Mouse (Mus musculus) right cerebral cortex, postnatal 10 days (tissue): Measurements from ENCODE around the gene Lexm.

ENCODE experiments used
- DNase-seq, 2 experiments: peaks; one replicate each; pipeline ENCODE4 v3.0.0; 2021; ENCODE audit warnings: low spot score in 2 of 2

Lexm gene

DNA sequence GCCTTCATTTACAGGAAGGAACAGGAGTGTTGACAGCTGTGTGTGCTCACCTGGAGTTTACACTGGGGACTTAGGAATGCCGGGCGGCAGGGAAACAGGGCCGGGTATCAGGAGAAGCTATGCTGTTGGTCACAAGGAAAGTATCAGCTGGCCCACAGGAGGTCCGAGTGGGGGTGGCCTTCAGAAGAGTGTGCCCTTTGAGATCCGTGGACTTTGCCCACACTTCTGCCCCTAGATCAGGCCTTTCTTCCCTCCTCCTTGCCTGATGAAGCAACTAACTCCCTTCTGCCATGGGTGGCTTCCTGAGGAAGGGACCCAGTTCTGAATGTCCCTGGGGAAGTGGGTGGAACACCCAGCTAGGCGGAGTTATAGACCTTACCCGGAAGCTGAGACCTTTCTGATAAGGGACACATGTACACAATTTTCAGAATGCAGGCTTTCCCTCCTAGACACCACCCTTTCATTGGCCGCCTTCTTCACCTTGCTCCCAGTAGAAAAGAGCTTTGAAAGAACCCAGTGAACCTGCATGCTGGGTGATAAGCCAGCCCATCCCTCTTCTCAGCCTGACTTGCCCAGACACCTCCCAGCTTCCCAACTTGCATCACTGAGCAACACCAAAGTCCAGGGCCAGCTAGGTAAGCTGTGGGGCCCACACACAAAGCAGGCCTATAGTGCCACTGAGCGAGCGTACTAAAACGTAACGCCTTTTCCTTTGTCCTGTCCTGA is 34.5 kb downstream of the Lexm start:
- DNase-seq, result no peak

DNA sequence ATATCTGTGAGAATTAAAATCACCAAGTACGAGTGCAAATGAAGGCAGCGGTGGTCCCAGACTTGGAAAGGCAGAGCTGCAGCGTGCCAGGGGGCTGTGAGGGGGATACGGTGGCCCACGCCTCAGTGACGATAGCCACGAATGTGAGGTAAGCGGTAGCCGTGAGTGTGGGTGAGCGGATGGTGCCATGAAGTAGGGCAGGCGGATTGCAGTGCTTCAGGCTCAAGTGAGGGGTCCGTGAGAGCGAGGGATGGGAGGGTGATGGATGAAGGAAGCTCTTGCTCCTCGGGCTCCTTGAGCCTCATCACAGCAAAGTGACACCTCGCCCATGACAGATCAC is 35.2 kb downstream of the Lexm start:
- peak in 1 of 2 experiments; percentile 40 for DNase-seq

DNA sequence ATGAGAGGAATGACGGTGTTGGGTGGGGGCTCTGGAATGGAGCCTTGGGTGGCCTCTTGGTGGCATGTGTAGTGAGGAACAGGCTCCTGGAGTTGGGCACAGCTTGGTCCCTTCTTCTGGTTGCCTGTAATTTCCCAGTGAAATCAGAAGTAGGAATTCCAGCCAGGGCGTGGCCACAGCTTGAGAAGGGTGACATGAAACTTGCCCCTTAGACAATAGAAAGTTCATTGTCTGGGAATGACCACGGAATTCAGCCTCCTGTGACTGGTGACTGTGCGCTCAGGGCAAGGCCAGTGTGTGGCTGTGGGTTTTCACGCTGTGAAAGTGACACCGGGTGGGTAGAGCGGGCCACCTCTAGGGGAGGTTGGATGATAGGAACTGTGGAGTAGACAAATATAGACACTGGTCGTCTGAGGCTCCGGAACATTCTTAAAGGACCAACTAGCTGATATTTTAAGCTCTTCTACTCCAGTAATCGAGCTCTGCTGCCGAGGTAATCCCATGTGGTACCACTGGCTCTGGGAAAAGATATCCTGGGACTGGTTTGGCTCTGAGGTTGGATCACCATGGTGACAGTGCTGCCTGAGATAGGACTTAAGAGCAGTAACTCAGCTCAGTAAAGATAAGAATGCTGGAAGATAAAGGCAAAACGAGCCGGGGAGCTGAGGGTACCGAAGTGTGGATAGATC is 35.7 kb downstream of the Lexm start:
- peak; percentile 71 to 87 for DNase-seq

DNA sequence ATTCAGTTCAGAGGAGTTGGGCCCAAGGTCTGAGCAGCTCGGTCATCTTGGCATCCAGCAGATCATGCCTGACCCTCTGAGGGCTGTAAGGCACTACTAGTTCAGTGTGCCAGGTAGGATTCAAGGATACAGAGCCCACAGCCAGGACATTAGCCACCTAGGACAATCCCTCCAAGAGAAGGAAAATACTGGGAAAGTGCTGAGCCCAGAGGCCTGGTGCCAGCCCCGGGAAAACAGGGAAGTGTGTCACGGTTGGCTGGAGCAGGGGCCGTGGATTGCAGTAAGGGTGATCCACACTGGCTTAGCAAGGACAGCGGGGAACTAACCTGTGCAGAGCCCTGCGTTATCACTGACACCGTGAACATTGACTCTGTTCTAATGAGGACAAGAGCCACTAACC is 39.5 kb downstream of the Lexm start:
- no peak for DNase-seq

DNA sequence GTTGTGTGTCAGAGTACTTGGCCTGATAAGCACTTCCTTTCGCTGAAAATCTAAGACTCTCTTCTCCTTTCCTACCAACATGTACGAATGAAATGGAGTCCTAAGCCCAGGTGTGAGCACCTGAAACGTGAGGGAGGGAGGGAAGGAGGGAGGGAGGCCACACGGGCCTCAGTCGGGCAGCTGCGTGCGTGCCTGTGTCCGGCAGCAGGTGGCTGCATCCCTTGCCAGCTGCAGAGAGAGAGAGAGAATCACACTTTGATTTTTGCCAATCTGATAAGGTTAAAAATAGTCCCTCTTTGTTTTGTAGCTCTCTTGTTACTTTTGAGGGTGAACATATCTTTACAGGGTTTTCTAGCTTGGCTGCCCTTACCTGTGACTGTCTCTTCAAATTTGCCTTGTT is 42.0 kb downstream of the Lexm start:
- DNase-seq, result no peak

DNA sequence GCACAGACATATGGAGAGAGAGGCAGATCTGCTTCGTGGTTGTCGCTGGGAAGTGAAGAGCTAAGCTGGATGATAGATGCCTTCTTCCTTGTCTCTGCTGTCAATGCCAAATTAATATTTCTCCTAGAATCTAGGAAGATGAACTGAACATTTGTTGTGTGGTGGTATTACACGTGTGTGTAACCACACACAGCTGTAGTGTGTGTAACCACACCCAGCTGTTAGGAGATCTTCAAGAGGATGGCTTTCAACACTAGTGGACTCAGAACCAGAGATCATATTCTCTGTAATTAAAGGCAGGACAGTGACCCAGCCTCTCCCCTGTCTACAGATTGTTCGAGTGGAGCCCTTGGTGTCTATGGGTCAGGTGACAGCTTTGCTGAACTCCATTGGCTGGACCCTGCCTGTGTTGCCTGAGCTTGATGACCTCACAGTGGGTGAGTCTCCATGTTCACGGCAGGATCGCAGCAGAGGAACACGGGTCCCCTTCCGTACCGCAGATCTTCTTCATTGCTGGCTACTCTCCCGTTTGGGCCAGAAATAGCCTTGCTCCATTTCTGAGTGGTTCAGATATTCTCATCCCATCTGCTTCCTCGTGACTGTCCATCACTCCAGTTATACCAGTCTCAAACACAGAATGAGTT is 45.8 kb downstream of the Lexm start:
- DNase-seq, result peak in 1 of 2 experiments; percentile 37

DNA sequence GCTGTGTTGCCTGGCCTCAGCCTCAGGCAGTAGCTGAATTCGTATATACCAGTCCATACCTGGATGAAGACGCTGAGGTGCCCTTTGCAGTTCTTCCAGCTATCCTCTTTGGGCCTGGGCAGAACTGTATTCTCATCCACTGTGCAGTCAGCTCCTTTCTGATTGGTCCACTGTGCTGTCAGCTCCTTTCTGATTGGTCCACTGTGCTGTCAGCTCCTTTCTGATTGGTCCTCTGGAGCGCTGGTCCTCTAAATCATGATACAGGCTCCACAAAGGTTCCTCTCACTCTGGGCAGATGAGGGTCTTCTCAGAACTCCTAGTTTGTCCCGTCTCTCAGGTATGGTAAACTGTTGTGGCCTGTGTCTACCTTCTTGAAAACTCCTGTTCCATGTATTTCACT is 47.4 kb downstream of the Lexm start:
- no peak for DNase-seq

DNA sequence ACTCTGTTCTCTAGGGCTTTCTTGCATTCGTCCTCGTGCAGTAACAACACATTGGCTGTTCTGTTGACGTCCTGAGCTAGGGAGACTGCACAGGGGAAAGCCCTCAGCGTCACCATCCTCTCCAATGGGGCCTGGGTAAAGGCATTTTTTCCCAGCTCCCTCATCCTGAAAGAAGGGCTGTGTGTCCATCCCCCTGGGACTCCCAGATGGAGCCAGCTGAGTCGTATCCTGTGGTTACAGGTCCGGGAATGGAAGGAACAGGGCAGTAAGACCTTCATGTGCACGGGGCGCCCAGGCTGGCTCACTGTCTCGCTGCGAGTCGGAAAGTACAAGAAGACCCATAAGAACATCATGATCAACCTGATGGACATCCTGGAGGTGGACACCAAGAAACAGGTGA is 52.9 kb downstream of the Lexm start:
- peak in 1 of 2 experiments; percentile 28 for DNase-seq

DNA sequence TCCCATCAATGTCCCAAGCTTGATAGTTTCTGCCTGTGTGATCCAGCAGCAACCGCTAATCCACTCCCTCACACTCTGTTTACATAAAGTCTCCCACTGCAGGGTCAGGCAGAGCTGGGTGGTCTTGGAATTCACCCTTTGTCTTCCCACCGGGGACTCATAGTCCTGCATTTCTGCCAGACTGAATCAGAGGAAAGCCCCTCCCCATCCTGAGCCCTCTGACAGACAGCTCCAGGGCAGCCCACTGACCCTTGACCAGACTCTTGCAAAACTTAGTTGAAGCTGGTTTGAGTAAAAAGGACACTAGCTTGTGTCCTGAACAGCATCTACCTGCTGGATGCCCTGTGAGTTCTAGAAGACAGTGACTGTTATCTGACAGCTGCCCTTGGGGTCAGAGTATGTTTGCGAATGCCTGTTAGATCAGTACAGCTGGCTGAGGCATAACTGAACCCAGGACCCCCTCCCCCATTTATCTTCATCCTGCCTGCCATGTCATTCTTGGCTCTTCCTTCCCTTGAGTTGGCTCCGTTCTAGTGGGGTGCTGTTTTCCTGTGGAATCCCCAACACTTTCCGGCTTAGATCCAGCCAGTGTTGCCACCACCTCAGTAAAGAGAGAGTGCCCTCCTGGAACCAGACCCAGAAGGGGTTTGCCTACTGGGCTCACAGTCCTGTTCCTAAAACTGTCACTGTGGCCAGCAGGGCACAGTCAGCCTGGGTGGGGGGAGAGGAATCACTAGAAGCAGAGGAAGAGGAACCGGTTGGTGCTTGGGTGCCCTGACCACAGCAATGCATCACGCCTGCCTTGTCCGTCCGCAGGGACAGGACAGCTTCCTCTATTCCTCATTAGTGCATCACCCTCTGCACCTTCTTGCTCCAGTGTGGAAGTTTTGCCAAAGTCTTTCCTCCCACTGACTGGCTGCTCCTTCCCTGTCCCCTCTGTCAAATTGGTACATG is 53.9 kb downstream of the Lexm start:
- peak in 1 of 2 experiments; percentile 40 for DNase-seq

DNA sequence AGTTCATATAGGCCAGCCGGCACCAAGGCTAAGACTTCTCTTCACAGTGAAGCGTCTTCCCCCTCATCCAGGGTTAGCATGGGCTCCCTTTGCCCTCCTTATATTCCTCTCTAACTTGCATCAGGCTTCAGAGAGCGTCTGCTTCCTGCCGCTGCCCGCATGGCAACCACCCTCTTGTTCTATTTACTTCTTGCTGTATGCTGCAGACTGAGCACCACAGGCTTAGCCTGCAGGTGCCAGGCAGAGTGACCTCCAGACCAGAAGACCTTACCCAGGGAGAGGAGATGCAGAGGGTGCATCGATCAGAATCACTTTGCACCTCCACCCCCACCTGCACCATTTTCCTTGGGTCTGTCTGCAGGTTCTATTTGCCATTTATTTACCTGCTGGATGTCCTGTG is 55.0 kb downstream of the Lexm start:
- DNase-seq, result no peak

DNA sequence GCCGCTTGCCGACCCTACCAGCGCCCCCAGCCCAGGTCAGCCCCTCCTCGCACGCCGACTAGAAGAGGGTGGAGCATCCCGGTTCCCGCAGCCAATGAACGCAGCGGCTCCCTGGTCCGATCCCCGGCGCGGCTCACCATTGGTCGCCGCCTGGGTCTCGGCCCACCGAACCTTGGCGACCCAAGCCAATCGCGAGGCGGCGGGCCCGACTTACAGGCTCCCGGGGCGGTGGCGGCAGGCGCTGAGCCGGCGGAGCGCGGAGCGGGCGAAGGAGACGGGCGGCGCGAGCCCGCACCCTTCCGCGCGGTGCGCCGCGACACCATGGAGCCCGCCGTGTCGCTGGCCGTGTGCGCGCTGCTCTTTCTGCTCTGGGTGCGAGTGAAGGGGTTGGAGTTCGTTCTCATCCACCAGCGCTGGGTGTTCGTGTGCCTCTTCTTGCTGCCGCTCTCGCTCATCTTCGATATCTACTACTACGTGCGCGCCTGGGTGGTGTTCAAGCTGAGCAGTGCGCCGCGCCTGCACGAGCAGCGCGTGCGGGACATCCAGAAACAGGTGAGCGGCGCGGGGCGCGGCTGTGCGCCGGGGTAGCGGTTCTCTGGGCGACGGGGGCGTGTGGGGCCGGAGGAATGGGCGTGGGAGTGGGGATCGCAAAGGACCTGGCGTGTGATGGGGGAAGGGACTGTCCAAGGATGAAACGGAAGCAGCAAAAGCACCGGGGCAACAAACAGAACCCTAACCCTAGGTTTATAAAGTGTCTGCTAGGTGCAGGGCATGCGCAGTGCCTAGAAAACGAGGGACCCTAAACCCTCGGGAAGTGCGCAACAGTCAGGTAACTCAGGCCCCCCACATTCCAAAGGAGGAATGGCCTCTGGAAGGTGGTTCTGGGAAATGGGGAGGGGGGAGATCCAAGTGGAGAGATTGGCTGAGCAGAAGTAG is 55.9 kb downstream of the Lexm start, which contains the start of gene Dhcr24:
Dhcr24 (plus strand) TSS at position 193 of the 936 bp plus-strand sequence.
- peak; percentile 98 for DNase-seq

DNA sequence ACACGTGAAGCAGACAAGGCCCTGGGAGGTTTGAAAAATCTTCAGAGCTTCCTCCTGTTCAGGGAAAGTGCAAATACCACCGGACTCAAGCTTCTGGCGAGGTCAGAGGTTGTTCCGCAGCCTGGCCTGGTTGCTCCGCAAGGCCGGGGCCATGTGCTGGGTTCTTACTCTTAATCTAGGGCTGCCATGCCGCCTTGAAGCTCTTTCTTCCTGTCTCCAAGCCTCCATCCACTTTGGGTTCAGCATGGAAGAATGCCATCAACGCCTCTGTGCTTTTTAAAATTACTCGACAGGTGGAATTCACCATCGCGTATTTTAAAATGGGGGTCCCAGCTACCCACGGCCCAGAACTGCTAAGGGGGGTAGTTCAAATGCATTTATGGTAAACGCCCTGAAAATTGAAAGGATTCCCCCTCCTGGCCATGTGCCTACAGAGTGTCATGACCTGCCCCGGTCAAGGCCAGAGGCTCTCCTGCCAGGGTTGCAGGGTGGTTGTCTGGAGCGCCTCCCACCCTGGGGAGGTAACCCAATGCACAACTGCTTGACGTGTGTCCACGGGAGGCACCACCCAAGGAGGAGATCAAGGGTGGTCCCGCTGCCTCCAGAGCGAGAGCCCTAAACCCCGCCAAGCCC is 56.7 kb downstream of the Lexm start:
- no peak for DNase-seq

DNA sequence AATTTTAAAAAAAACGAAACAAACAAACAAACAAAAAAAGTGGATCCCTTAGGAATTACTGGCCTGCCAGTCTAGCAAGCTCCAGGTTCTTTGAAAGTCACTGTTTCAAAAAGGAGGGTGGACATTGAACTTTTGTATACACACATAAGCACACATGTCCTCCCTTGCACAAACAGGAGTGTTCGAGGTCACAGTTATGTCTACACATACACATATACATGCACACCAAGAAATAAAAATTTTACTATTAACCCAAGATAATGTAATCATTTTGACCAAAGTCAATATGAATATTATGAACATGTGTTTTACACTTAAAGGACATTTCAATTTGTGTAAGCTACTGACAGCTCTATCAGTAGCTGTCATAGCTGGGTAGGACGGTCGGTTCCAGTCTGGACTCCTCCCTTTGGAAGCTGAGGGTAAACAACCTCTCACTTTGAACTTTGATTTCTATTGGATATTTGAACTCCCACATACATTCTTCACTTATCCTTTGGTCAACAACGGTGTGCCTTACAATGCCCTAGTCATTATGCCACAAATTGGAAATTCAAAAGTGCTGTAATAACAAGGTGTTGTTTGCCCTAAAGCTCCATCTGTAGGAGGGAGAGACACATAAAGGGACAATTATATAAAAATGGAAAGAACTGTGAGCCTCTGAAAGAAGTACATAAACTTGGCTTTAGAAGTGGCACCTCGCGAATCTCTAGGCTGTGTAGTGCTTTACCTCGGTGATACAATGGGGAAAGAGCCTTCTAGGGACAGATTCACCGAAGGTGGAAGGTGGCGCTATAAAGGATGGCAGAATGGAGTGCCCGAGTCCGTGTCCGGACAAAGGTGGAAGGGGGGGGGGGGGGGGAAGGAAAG is 57.5 kb downstream of the Lexm start:
- DNase-seq, result no peak

DNA sequence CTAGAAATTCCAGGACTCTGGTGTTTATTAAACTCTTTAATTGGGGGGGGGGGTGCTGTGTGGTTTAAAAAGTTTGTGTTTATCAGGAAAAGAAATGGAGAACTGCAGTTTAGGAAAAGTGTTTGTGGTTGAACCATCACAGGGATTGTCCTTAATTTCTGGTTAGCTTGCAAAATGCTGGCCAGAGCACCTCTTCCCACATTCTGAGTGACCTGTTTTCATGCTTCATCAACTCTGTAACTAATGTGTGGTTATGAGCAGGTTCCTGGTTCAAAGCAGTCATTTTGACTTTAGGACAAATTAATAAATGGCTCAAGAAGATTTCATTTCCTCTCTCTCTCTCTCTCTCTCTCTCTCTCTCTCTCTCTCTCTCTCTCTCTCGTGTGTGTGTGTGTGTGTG is 59.1 kb downstream of the Lexm start:
- DNase-seq, result no peak

DNA sequence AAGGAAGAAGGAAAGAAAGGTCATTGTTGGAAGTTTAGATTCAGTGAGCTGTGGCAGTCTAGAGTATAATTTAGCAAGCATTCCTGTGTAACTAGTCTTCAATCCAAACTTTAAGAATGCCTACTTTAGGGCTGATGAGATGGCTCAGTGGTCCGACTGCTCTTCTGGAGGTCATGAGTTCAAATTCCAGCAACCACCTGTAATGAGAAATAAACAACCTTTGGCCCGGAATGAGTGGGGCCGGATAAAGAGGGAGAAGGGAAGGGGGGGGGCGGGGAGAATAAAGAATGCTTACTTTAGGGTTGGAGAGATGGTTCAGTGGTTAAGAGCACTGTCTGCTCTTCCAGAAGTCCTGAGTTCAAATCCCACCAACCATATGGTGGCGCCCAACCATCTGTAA is 59.8 kb downstream of the Lexm start:
- no peak for DNase-seq

DNA sequence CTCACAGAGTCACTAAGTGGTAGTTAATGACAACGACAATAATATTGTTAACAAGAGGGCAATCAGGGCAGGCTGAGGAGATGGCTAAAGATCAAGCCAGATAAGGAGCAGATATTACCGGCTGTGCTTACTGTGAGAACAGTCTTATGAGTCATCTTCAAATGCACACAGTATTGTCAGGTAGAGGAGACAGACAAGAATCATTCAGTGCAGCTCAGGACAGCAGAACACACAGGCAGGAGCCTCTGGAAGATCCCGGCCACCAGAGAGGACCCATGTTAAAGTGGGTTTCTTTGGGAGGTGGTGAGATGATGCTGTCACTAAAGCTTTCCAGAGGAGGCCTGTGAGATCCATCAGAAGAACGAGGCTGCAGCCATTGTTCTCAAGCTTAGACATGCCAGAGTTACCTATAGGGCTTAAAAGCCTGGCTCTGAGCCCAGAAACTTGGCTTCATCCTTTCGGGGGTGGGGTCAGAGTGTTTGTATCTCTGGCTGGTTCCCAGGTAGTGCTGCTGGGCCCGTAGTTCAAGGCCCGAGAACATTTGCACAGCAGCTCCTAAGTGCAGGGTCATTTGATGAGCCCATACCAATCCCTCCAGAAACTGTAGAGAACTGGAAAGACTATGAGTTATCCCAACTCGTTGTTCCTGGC is 66.4 kb downstream of the Lexm start:
- DNase-seq, result no peak

DNA sequence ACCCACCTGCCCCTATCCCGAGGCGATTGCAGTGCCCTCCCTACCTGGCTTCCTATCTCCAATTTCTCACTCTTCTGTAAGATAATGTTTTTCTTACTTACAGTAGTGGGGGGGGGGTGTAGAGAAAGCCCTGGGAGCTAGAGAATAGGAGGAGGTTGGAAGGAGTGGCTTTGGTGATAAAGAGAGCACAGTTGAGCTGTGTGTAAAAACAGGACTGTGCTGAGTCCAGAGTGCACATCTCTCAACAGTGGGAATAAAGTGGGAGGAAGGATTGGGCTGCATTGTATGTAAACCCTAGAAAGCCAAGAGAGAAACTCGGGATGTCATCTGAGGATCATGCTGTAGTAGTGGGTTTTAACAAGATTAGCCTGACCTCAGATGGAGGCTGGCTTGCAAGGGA is 68.9 kb downstream of the Lexm start:
- DNase-seq, result no peak

DNA sequence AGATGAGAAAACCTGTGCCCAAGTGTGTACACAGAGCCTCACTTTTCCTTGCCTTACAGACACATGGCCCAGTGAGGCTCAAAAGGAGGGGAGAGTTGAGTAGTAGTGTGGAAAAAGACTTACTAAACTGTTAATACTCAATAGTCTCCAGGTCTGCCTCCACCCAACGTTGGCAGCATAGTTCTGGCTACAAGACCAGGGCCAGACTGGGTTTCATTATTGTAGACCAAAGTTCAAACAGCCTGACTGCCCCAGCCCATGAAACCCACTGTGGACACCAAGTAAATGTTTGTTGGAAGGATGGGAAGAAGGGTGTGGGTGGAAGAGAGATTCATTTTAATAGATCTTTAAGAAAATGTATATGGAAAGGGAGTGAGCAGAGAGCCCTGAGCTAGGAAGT is 70.1 kb downstream of the Lexm start:
- DNase-seq, result no peak
